8 mouse cellular contexts compared by ENCODE assay signal in genomic region chr11:69966006-69966859, GRCm38 (mm10). TPM values are rescaled to one million over a fixed set of nuclear protein-coding genes. Genes with fewer than 3 reads are reported as not detected.
DNase-seq lines count a peak whose midpoint lies in the region; ATAC-seq and TF ChIP-seq lines count a peak whose summit lies in the region.

No protein-coding gene starts in this region.

- H3K36me3 ChIP-seq in embryonic facial prominence, embryonic 11.5 days (replicated peaks; ENCODE audit: control insufficient read depth, insufficient read depth, low read depth, low read length) = no peaks in the 10 kb centered on the region; the same call in 1 of the 2 replicates
- 0 out of 2 replicates have a peak, but pooled peaks cover 3% of the 10 kb centered on the region for H3K36me3 ChIP-seq in hindbrain, embryonic 11.5 days (ENCODE audit: control insufficient read depth, insufficient read depth, low read length)
- peaks cover 13% of the 10 kb centered on the region for H3K36me3 ChIP-seq in midbrain, postnatal 0 days (ENCODE audit: insufficient read depth, low read length)

- H3K9ac ChIP-seq in embryonic facial prominence, embryonic 11.5 days (replicated peaks; ENCODE audit: low read length) = peak overlapping the region; percentile 61
- peak overlapping the region; percentile 3; the same call in 1 of the 2 replicates for H3K9ac ChIP-seq in hindbrain, embryonic 11.5 days (ENCODE audit: low read depth, low read length)
- H3K9ac ChIP-seq in midbrain, postnatal 0 days (replicated peaks; ENCODE audit: low read length, poor library complexity, severe bottlenecking) = peak overlapping the region; percentile 29; the same call in 1 of the 2 replicates

- H3K27ac ChIP-seq in embryonic facial prominence, embryonic 11.5 days (replicated peaks; ENCODE audit: low read depth, low read length) = 0 out of 2 replicates have a peak overlapping the region, but pooled peaks have one; percentile 3
- H3K27ac ChIP-seq in hindbrain, embryonic 11.5 days (ENCODE audit: low read depth, low read length) = no peak overlapping the region
- H3K27ac ChIP-seq in midbrain, postnatal 0 days (ENCODE audit: low read depth, low read length) = no peak overlapping the region

- ATAC-seq in embryonic facial prominence, embryonic 11.5 days (replicated peaks; ENCODE audit: insufficient number of reproducible peaks, low FRiP score, low TSS enrichment, low read depth) = no peak
- no peak for ATAC-seq in hindbrain, embryonic 11.5 days (ENCODE audit: low FRiP score)
- no peak for ATAC-seq in midbrain, postnatal 0 days (ENCODE audit: low FRiP score)

- peak overlapping the region; percentile 53 for H3K4me2 ChIP-seq in embryonic facial prominence, embryonic 11.5 days (ENCODE audit: low read depth, low read length)
- peak overlapping the region; percentile 26 for H3K4me2 ChIP-seq in hindbrain, embryonic 11.5 days (replicated peaks; ENCODE audit: low read depth, low read length)
- peak overlapping the region; percentile 36 for H3K4me2 ChIP-seq in midbrain, postnatal 0 days (ENCODE audit: low read depth, low read length, poor library complexity, severe bottlenecking)

- peak overlapping the region; percentile 34 for H3K4me3 ChIP-seq in embryonic facial prominence, embryonic 11.5 days (ENCODE audit: low read depth, low read length)
- peak overlapping the region; percentile 20 for H3K4me3 ChIP-seq in hindbrain, embryonic 11.5 days (ENCODE audit: low read depth, low read length)
- peak overlapping the region; percentile 23; the same call in 1 of the 2 replicates for H3K4me3 ChIP-seq in midbrain, postnatal 0 days (ENCODE audit: low read depth, low read length)

- H3K9me3 ChIP-seq in embryonic facial prominence, embryonic 11.5 days (replicated peaks; ENCODE audit: control insufficient read depth, low read length) = no peaks in the 10 kb centered on the region
- no peaks in the 10 kb centered on the region for H3K9me3 ChIP-seq in hindbrain, embryonic 11.5 days (ENCODE audit: control insufficient read depth, low read length)
- no peaks in the 10 kb centered on the region for H3K9me3 ChIP-seq in midbrain, postnatal 0 days (ENCODE audit: low read length)

- WGBS in embryonic facial prominence, embryonic 11.5 days = 3% methylated on average over 59 of the region's 59 CpGs
- WGBS in hindbrain, embryonic 11.5 days = 1% methylated on average over 59 of the region's 59 CpGs
- WGBS in midbrain, postnatal 0 days = 2% methylated on average over 58 of the region's 59 CpGs

- DNase-seq in adrenal gland, adult 2 months = peak; percentile 64
- DNase-seq in adrenal gland, postnatal 4 days (ENCODE audit: low spot score in 2 of 2) = no peak
- peak; percentile 53 for DNase-seq in embryonic facial prominence, embryonic 11.5 days (ENCODE audit: low spot score)
- DNase-seq in hindbrain, embryonic 11.5 days (ENCODE audit: low spot score) = peak; percentile 54
- DNase-seq in liver = peak; percentile 54
- DNase-seq in midbrain, postnatal 0 days (ENCODE audit: low spot score) = no peak
- DNase-seq in layer of hippocampus, postnatal 14 days (ENCODE audit: low spot score in 2 of 2) = no peak
- DNase-seq in right cerebral cortex, postnatal 14 days = no peak

- H3K27me3 ChIP-seq in embryonic facial prominence, embryonic 11.5 days (ENCODE audit: control insufficient read depth, insufficient read depth, low read length) = peaks cover 43% of the 10 kb centered on the region
- peaks cover 57% of the 10 kb centered on the region for H3K27me3 ChIP-seq in hindbrain, embryonic 11.5 days (ENCODE audit: control insufficient read depth, insufficient read depth, low read length)
- H3K27me3 ChIP-seq in midbrain, postnatal 0 days (ENCODE audit: insufficient read depth, low read length) = peaks cover 49% of the 10 kb centered on the region

- peaks cover 3% of the 10 kb centered on the region; the same call in 1 of the 2 replicates for H3K4me1 ChIP-seq in embryonic facial prominence, embryonic 11.5 days (ENCODE audit: control insufficient read depth, insufficient read depth, low read length)
- H3K4me1 ChIP-seq in hindbrain, embryonic 11.5 days (replicated peaks; ENCODE audit: control insufficient read depth, insufficient read depth, low read length) = peaks cover 2% of the 10 kb centered on the region; the same call in 1 of the 2 replicates
- H3K4me1 ChIP-seq in midbrain, postnatal 0 days (ENCODE audit: insufficient read depth, low read length) = no peaks in the 10 kb centered on the region

- no peak for TF ChIP-seq CTCF in midbrain, postnatal 0 days (IDR thresholded peaks at IDR 0.05)

RNA-seq across cellular contexts. Expression of gene Cldn7, which starts 1.7 kb away (rescaled TPM):
- under 1 TPM in 1 of 2 experiments, not detected in 1; 0.78 TPM for total RNA-seq in adrenal gland, adult 2 months (2021)
- polyA plus RNA-seq in adrenal gland, adult 2 months (2012; rRNA removed) = 0.11 and 0.32 TPM in 2 replicates
- 10 to 100 TPM in 1 of 2 experiments, 1 to 10 TPM in 1; 3.1 to 17.3 TPM for total RNA-seq in adrenal gland, postnatal 4 days (2021)
- polyA plus RNA-seq in embryonic facial prominence, embryonic 11.5 days (2014; fragmentation: Nextera tagmentation; extraction: Ambion mirVana) = 17.1 and 22.0 TPM in 2 replicates
- 8.2 and 8.4 TPM in 2 replicates for polyA plus RNA-seq in hindbrain, embryonic 11.5 days (2014; fragmentation: Nextera tagmentation; extraction: Ambion mirVana)
- not detected in 2 replicates for total RNA-seq in midbrain, postnatal 0 days (2014; rRNA removed)
- 0.57 TPM in 1 of 2 replicates, not detected in the other for polyA plus RNA-seq in midbrain, postnatal 0 days (2015; fragmentation: Nextera tagmentation; extraction: Ambion mirVana)
- total RNA-seq in layer of hippocampus, postnatal 14 days (2021) = not detected

RNA-seq across cellular contexts. Expression of gene Ctdnep1, which starts 14.7 kb away (rescaled TPM):
- total RNA-seq in adrenal gland, adult 2 months (2021) = 100 to 1,000 TPM; 130 to 136 TPM
- polyA plus RNA-seq in adrenal gland, adult 2 months (2012; rRNA removed) = 106 and 117 TPM in 2 replicates
- total RNA-seq in adrenal gland, postnatal 4 days (2021) = 100 to 1,000 TPM; 119 to 130 TPM
- polyA plus RNA-seq in embryonic facial prominence, embryonic 11.5 days (2014; fragmentation: Nextera tagmentation; extraction: Ambion mirVana) = 26.2 and 26.5 TPM in 2 replicates
- polyA plus RNA-seq in hindbrain, embryonic 11.5 days (2014; fragmentation: Nextera tagmentation; extraction: Ambion mirVana) = 23.8 and 26.8 TPM in 2 replicates
- total RNA-seq in midbrain, postnatal 0 days (2014; rRNA removed) = 39.6 and 42.9 TPM in 2 replicates
- polyA plus RNA-seq in midbrain, postnatal 0 days (2015; fragmentation: Nextera tagmentation; extraction: Ambion mirVana) = 22.3 and 24.1 TPM in 2 replicates
- total RNA-seq in layer of hippocampus, postnatal 14 days (2021) = 100 to 1,000 TPM; 108 to 115 TPM

RNA-seq across cellular contexts. Expression of gene Elp5, which starts 16.1 kb away (rescaled TPM):
- total RNA-seq in adrenal gland, adult 2 months (2021) = 10 to 100 TPM; 61.9 to 91.9 TPM
- polyA plus RNA-seq in adrenal gland, adult 2 months (2012; rRNA removed) = 45.0 and 45.6 TPM in 2 replicates
- total RNA-seq in adrenal gland, postnatal 4 days (2021) = 10 to 100 TPM; 65.5 to 70.9 TPM
- polyA plus RNA-seq in embryonic facial prominence, embryonic 11.5 days (2014; fragmentation: Nextera tagmentation; extraction: Ambion mirVana) = 156 and 157 TPM in 2 replicates
- 154 and 163 TPM in 2 replicates for polyA plus RNA-seq in hindbrain, embryonic 11.5 days (2014; fragmentation: Nextera tagmentation; extraction: Ambion mirVana)
- total RNA-seq in midbrain, postnatal 0 days (2014; rRNA removed) = 109 and 157 TPM in 2 replicates
- 171 and 182 TPM in 2 replicates for polyA plus RNA-seq in midbrain, postnatal 0 days (2015; fragmentation: Nextera tagmentation; extraction: Ambion mirVana)
- 10 to 100 TPM; 88.5 to 93.9 TPM for total RNA-seq in layer of hippocampus, postnatal 14 days (2021)

RNA-seq across cellular contexts. Expression of gene Slc2a4, which starts 18.2 kb away (rescaled TPM):
- 100 to 1,000 TPM in 1 of 2 experiments, 10 to 100 TPM in 1; 84.2 to 119 TPM for total RNA-seq in adrenal gland, adult 2 months (2021)
- 138 and 142 TPM in 2 replicates for polyA plus RNA-seq in adrenal gland, adult 2 months (2012; rRNA removed)
- total RNA-seq in adrenal gland, postnatal 4 days (2021) = 10 to 100 TPM; 23.6 to 24.8 TPM
- 20.2 and 20.5 TPM in 2 replicates for polyA plus RNA-seq in embryonic facial prominence, embryonic 11.5 days (2014; fragmentation: Nextera tagmentation; extraction: Ambion mirVana)
- 7.9 and 9.6 TPM in 2 replicates for polyA plus RNA-seq in hindbrain, embryonic 11.5 days (2014; fragmentation: Nextera tagmentation; extraction: Ambion mirVana)
- 8.8 and 9.0 TPM in 2 replicates for total RNA-seq in midbrain, postnatal 0 days (2014; rRNA removed)
- 3.4 and 4.0 TPM in 2 replicates for polyA plus RNA-seq in midbrain, postnatal 0 days (2015; fragmentation: Nextera tagmentation; extraction: Ambion mirVana)
- total RNA-seq in layer of hippocampus, postnatal 14 days (2021) = 1 to 10 TPM; 1.8 to 3.6 TPM

RNA-seq across cellular contexts. Expression of gene Gabarap, which starts 24.7 kb away (rescaled TPM):
- total RNA-seq in adrenal gland, adult 2 months (2021) = 100 to 1,000 TPM; 487 to 580 TPM
- polyA plus RNA-seq in adrenal gland, adult 2 months (2012; rRNA removed) = 226 and 315 TPM in 2 replicates
- 100 to 1,000 TPM; 294 to 311 TPM for total RNA-seq in adrenal gland, postnatal 4 days (2021)
- polyA plus RNA-seq in embryonic facial prominence, embryonic 11.5 days (2014; fragmentation: Nextera tagmentation; extraction: Ambion mirVana) = 474 and 509 TPM in 2 replicates
- polyA plus RNA-seq in hindbrain, embryonic 11.5 days (2014; fragmentation: Nextera tagmentation; extraction: Ambion mirVana) = 621 and 643 TPM in 2 replicates
- total RNA-seq in midbrain, postnatal 0 days (2014; rRNA removed) = 197 and 226 TPM in 2 replicates
- 501 and 511 TPM in 2 replicates for polyA plus RNA-seq in midbrain, postnatal 0 days (2015; fragmentation: Nextera tagmentation; extraction: Ambion mirVana)
- total RNA-seq in layer of hippocampus, postnatal 14 days (2021) = 100 to 1,000 TPM; 221 to 251 TPM

Comparison
In these comparisons a context has a peak if more than half of its experiments do, and no peak if none do; other contexts are left out.
1. DNase-seq: peak in adrenal gland, adult 2 months (single experiment), embryonic facial prominence, embryonic 11.5 days (single experiment), hindbrain, embryonic 11.5 days (single experiment) and liver (single experiment); none in adrenal gland, postnatal 4 days (0 of 2), midbrain, postnatal 0 days (single experiment), layer of hippocampus, postnatal 14 days (0 of 2) and right cerebral cortex, postnatal 14 days (single experiment).
2. H3K9ac ChIP-seq: peak in every context shown above with its lines; median percentile 61 in embryonic facial prominence, embryonic 11.5 days; 29 in midbrain, postnatal 0 days; 3 in hindbrain, embryonic 11.5 days.
3. Peak in every context shown above with its lines, with median percentiles within 50 percentile points of each other: H3K4me2 ChIP-seq and H3K4me3 ChIP-seq.